Mouse (Mus musculus) heart, embryonic 11.5 days (tissue): ENCODE results near the gene Synpo2. TPM values are rescaled to one million over a fixed set of nuclear protein-coding genes. Genes with fewer than 3 reads are reported as not detected.

Experiments
- ATAC-seq: fragments of 200-750 bp; cut with Nextera tagmentation; replicated peaks from 2 replicates; pipeline ENCODE4 v1.8.0; 2017; ENCODE audit warnings: moderate library complexity; ENCODE audit not compliant: insufficient number of reproducible peaks, low FRiP score, low TSS enrichment
- H3K27ac ChIP-seq: fragments of 300-500 bp; sonication (generic); 2 replicates; pipeline ENCODE4 v1.5.1; 2014; ENCODE audit warnings: mild to moderate bottlenecking, low read depth, low read length
- H3K27me3 ChIP-seq: fragments of 300-500 bp; sonication (generic); 2 replicates; pipeline ENCODE4 v1.6.1; 2014; ENCODE audit warnings: mild to moderate bottlenecking, low read length, mixed read lengths; ENCODE audit not compliant: control insufficient read depth, insufficient read depth
- H3K36me3 ChIP-seq: fragments of 300-500 bp; sonication (generic); 2 replicates; pipeline ENCODE4 v1.6.1; 2014; ENCODE audit warnings: mild to moderate bottlenecking, low read length, moderate library complexity, mixed read lengths; ENCODE audit not compliant: control insufficient read depth, insufficient read depth
- H3K4me1 ChIP-seq: fragments of 300-500 bp; sonication (generic); 2 replicates; pipeline ENCODE4 v1.6.1; 2014; ENCODE audit warnings: low read length; ENCODE audit not compliant: control insufficient read depth, insufficient read depth
- H3K4me2 ChIP-seq: fragments of 300-500 bp; sonication (generic); 2 replicates; pipeline ENCODE4 v1.6.1; 2014; ENCODE audit warnings: mild to moderate bottlenecking, moderate library complexity
- H3K4me3 ChIP-seq: fragments of 300-500 bp; sonication (generic); 2 replicates; pipeline ENCODE4 v1.5.1; 2014; ENCODE audit warnings: low read depth, low read length
- H3K9ac ChIP-seq: fragments of 300-500 bp; sonication (generic); 2 replicates; pipeline ENCODE4 v1.6.1; 2014; ENCODE audit warnings: mild to moderate bottlenecking, low read depth, low read length, moderate library complexity
- H3K9me3 ChIP-seq: fragments of 300-500 bp; sonication (generic); replicated peaks from 2 replicates; pipeline ENCODE4 v1.6.1; 2016; ENCODE audit warnings: low read length; ENCODE audit not compliant: control insufficient read depth
- WGBS: fragments of 180-500 bp; shearing (Covaris S2); extraction: QIAGEN DNeasy Blood & Tissue Kit; methylation state at CpG from one replicate; pipeline ENCODE4 v1.1.7; 2014; ENCODE audit not compliant: insufficient replicate concordance; 5-methylcytosine and 5-hydroxymethylcytosine counted together
- polyA plus RNA-seq: library from polyadenylated mRNA; unstranded; fragments of >200 nt; fragmentation: Nextera tagmentation; extraction: Ambion mirVana; gene quantifications from 2 replicates; pipeline ENCODE4 v1.2.1, GENCODE M21; 2014

Gene Synpo2
- polyA plus RNA-seq, result 21.8 and 25.6 TPM in 2 replicates

GRCm38 (mm10) chr3:123235921-123236320, at the start of gene Synpo2:
Gene Synpo2 (minus strand): TSS chr3:123236149.
- 0 out of 2 replicates have a peak within 1 kb of the TSS, but pooled peaks have one; percentile 41 for H3K27ac ChIP-seq
- WGBS, result under 1% methylated on average over 20 of the region's 20 CpGs
- peak; percentile 67 for ATAC-seq

GRCm38 (mm10) chr3:123285649-123286048, 49.7 kb upstream of the Synpo2 start:
- Histone ChIP-seq H3K27ac (no peak overlapping the region), H3K9me3 (no peaks in the 10 kb centered on the region), H3K9ac (no peak overlapping the region), H3K36me3 (peaks cover 13% of the 10 kb centered on the region; the same call in 1 of the 2 replicates), H3K27me3 (no peaks in the 10 kb centered on the region), H3K4me1 (0 out of 2 replicates have a peak, but pooled peaks cover 5% of the 10 kb centered on the region), H3K4me3 (no peak overlapping the region), H3K4me2 (no peak overlapping the region)
- no peak for ATAC-seq

More at GRCm38 (mm10) chr3:123235921-123236320, at the start of gene Synpo2:
- Histone ChIP-seq H3K4me2 (peak within 1 kb of the TSS; percentile 73), H3K9ac (peak within 1 kb of the TSS; percentile 76), H3K4me1 (peaks cover 10% of the 10 kb centered on the region; the same call in 1 of the 2 replicates), H3K27me3 (no peaks in the 10 kb centered on the region), H3K36me3 (no peaks in the 10 kb centered on the region), H3K9me3 (no peaks in the 10 kb centered on the region), H3K4me3 (peak within 1 kb of the TSS; percentile 60)

GRCm38 (mm10) chr3:123284284-123284683, 48.3 kb upstream of the Synpo2 start:
- Histone ChIP-seq H3K27ac (no peak overlapping the region), H3K36me3 (peaks cover 22% of the 10 kb centered on the region), H3K27me3 (no peaks in the 10 kb centered on the region), H3K9me3 (no peaks in the 10 kb centered on the region), H3K4me2 (no peak overlapping the region), H3K4me3 (no peak overlapping the region), H3K4me1 (0 out of 2 replicates have a peak, but pooled peaks cover 4% of the 10 kb centered on the region), H3K9ac (no peak overlapping the region)
- ATAC-seq, result no peak
- WGBS, result 93% methylated on average over 5 of the region's 5 CpGs

GRCm38 (mm10) chr3:123282866-123283615, 47.1 kb upstream of the Synpo2 start:
- Histone ChIP-seq H3K4me3 (no peak overlapping the region), H3K4me1 (0 out of 2 replicates have a peak, but pooled peaks cover 3% of the 10 kb centered on the region), H3K36me3 (peaks cover 25% of the 10 kb centered on the region), H3K4me2 (no peak overlapping the region), H3K27ac (0 out of 2 replicates have a peak overlapping the region, but pooled peaks have one; percentile 43), H3K9me3 (no peaks in the 10 kb centered on the region), H3K9ac (no peak overlapping the region), H3K27me3 (no peaks in the 10 kb centered on the region)
- WGBS, result 56% methylated on average over 12 of the region's 12 CpGs
- no peak for ATAC-seq

- H3K9me3 ChIP-seq, result no peaks in the 10 kb centered on the region
- no peaks in the 10 kb centered on the region for H3K27me3 ChIP-seq
- under 1% methylated on average over 25 of the region's 25 CpGs for WGBS
- H3K4me2 ChIP-seq, result peak overlapping the region; percentile 73
- H3K4me1 ChIP-seq, result peaks cover 8% of the 10 kb centered on the region
- peak overlapping the region; percentile 80 for H3K4me3 ChIP-seq
- peak overlapping the region; percentile 72 for H3K27ac ChIP-seq
- H3K9ac ChIP-seq, result peak overlapping the region; percentile 85
- H3K36me3 ChIP-seq, result peaks cover 20% of the 10 kb centered on the region
- ATAC-seq, result peak; percentile 63
Observed at GRCm38 (mm10) chr3:123267741-123268201, 31.8 kb upstream of the Synpo2 start.

- peaks cover 8% of the 10 kb centered on the region for H3K4me1 ChIP-seq
- peaks cover 15% of the 10 kb centered on the region; the same call in 1 of the 2 replicates for H3K36me3 ChIP-seq
- ATAC-seq, result peak; percentile 83
- peak within 1 kb of the TSS; percentile 72 for H3K27ac ChIP-seq
- H3K4me3 ChIP-seq, result peak within 1 kb of the TSS; percentile 80
- H3K27me3 ChIP-seq, result no peaks in the 10 kb centered on the region
- no peaks in the 10 kb centered on the region for H3K9me3 ChIP-seq
- WGBS, result 4% methylated on average over 64 of the region's 68 CpGs
- H3K4me2 ChIP-seq, result peak within 1 kb of the TSS; percentile 73
- H3K9ac ChIP-seq, result peak within 1 kb of the TSS; percentile 85
Observed at GRCm38 (mm10) chr3:123266753-123267651, 31.1 kb upstream of the Synpo2 start, which contains the start of gene Sec24d. Gene Sec24d (plus strand): TSS chr3:123267455.

GRCm38 (mm10) chr3:123264706-123265105, 28.8 kb upstream of the Synpo2 start:
- H3K4me3 ChIP-seq, result peak overlapping the region; percentile 26

GRCm38 (mm10) chr3:123258709-123259108, 22.8 kb upstream of the Synpo2 start:
- Histone ChIP-seq H3K4me2 (no peak overlapping the region), H3K27ac (no peak overlapping the region), H3K4me1 (0 out of 2 replicates have a peak, but pooled peaks cover 4% of the 10 kb centered on the region), H3K9ac (no peak overlapping the region), H3K27me3 (no peaks in the 10 kb centered on the region), H3K36me3 (no peaks in the 10 kb centered on the region), H3K9me3 (no peaks in the 10 kb centered on the region), H3K4me3 (no peak overlapping the region)
- ATAC-seq, result no peak
- 63% methylated on average over 4 of the region's 4 CpGs for WGBS

More at GRCm38 (mm10) chr3:123264706-123265105, 28.8 kb upstream of the Synpo2 start:
- no peaks in the 10 kb centered on the region for H3K9me3 ChIP-seq
- no peak overlapping the region; the same call in 1 of the 2 replicates for H3K9ac ChIP-seq
- H3K36me3 ChIP-seq, result no peaks in the 10 kb centered on the region
- H3K4me2 ChIP-seq, result peak overlapping the region; percentile 35
- H3K27ac ChIP-seq, result no peak overlapping the region
- peaks cover 8% of the 10 kb centered on the region for H3K4me1 ChIP-seq
- no peaks in the 10 kb centered on the region for H3K27me3 ChIP-seq
- WGBS, result 39% methylated on average over 6 of the region's 6 CpGs
- no peak for ATAC-seq
